Mouse (Mus musculus) myocyte (in vitro differentiated cells): Measurements from ENCODE around the gene Glrx5.

Experiments used
- CEBPB ChIP-seq: IDR thresholded peaks from 2 replicates; pipeline ENCODE4 v1.6.1; 2011; ENCODE audit warnings: mild to moderate bottlenecking, moderate library complexity; ENCODE audit not compliant: poor library complexity, insufficient read depth, severe bottlenecking
- E2F4 ChIP-seq: IDR thresholded peaks from one replicate; pipeline ENCODE4 v1.6.1; 2011; ENCODE audit warnings: mild to moderate bottlenecking, control low read depth, moderate library complexity; ENCODE audit not compliant: insufficient read depth
- MAX ChIP-seq: IDR thresholded peaks from one replicate; pipeline ENCODE4 v1.6.1; 2011; ENCODE audit warnings: low read depth, mild to moderate bottlenecking, control low read depth
- MYOD1 ChIP-seq, 3 experiments: IDR thresholded peaks; one replicate each; pipeline ENCODE4 v1.6.1; 2011; ENCODE audit warnings: control low read depth in 2 of 3, low read depth in 2 of 3, mild to moderate bottlenecking in 2 of 3, moderate library complexity in 1 of 3; ENCODE audit not compliant: insufficient read length in 2 of 3, control insufficient read depth in 1 of 3
- MYOG ChIP-seq, 3 experiments: IDR thresholded peaks; one replicate each; pipeline ENCODE4 v1.6.1; 2011; ENCODE audit warnings: control low read depth in 2 of 3, low read depth in 2 of 3, mild to moderate bottlenecking in 2 of 3; ENCODE audit not compliant: insufficient read length in 2 of 3, control insufficient read depth in 1 of 3, insufficient read depth in 1 of 3
- POLR2A ChIP-seq: IDR thresholded peaks from one replicate; pipeline ENCODE4 v1.6.1; 2011; ENCODE audit warnings: low read depth, mild to moderate bottlenecking, control low read depth, moderate library complexity; ENCODE audit not compliant: insufficient read length
- POLR2AphosphoS2 ChIP-seq: IDR thresholded peaks from one replicate; pipeline ENCODE4 v1.6.1; 2011; ENCODE audit warnings: low read depth, control low read depth; ENCODE audit not compliant: insufficient read length
- REST ChIP-seq: IDR thresholded peaks from one replicate; pipeline ENCODE4 v1.6.1; 2011; ENCODE audit warnings: mild to moderate bottlenecking, control low read depth, moderate library complexity; ENCODE audit not compliant: insufficient read depth, insufficient read length
- SRF ChIP-seq: IDR thresholded peaks from one replicate; pipeline ENCODE4 v1.6.1; 2011; ENCODE audit warnings: low read depth; ENCODE audit not compliant: control insufficient read depth, insufficient read length
- TCF12 ChIP-seq: IDR thresholded peaks from one replicate; pipeline ENCODE4 v1.6.1; 2011; ENCODE audit warnings: mild to moderate bottlenecking, control low read depth; ENCODE audit not compliant: poor library complexity, insufficient read depth, severe bottlenecking
- TCF3 ChIP-seq: IDR thresholded peaks from one replicate; pipeline ENCODE4 v1.6.1; 2011; ENCODE audit warnings: low read depth, control low read depth; ENCODE audit not compliant: insufficient read length
- USF1 ChIP-seq: IDR thresholded peaks from one replicate; pipeline ENCODE4 v1.6.1; 2011; ENCODE audit warnings: low read depth, mild to moderate bottlenecking, control low read depth, moderate library complexity

DNA sequence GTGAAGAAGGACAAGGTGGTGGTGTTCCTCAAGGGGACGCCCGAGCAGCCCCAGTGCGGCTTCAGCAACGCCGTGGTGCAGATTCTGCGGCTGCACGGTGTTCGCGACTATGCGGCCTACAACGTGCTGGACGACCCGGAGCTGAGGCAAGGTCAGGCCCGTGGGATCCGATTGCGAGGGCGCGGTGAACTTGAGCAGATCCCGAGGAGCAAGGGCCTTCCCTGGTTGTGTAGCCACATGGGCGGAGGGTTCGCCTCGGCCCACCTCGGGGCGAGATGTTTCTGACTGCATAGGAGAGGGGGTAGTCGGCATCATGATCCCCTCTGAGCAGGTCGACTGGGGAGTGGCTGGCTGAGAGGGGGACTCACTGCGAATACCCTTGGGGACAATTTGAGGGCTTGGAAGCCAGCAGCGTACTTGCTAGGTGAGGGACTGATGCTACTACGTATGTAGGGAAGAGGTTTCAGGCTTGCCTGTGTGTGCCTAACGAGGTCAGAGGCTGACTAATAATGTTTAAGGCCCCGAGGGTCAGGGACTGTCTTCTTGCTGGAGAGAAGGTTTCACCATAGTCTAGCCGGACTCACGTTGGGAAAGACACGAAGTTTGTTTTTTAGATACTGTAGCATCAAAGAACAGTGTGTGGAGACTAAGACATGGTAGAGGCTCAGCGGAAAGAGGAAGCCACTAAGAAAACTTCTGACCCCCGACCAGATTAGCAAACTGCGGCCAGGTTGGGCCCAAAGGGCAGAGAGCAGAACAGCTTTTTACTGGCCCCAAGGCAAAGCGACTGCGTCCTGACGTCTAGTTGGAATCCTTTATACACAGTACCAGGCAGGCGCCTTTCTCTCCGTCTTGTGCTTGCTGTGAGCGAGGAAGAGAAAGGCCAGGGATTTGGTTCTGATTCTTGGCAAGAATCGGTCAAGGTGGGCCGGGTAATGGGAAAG is 616 bp downstream of the Glrx5 start:
- no peak for TF ChIP-seq MAX
- no peak for TF ChIP-seq POLR2A
- TF ChIP-seq TCF12, result no peak
- TF ChIP-seq MYOG (IDR thresholded peaks at IDR 0.05; ENCODE audit: control insufficient read depth in 1 of 3, insufficient read depth in 1 of 3, insufficient read length in 2 of 3, low read depth in 2 of 3), result no peak
- no peak for TF ChIP-seq REST
- TF ChIP-seq POLR2AphosphoS2, result no peak
- no peak for TF ChIP-seq MYOD1 (IDR thresholded peaks at IDR 0.05; ENCODE audit: control insufficient read depth in 1 of 3, insufficient read length in 2 of 3, low read depth in 2 of 3)
- no peak for TF ChIP-seq USF1
- TF ChIP-seq E2F4, result no peak
- TF ChIP-seq CEBPB, result no peak
- TF ChIP-seq TCF3, result no peak
- no peak for TF ChIP-seq SRF
